In the genomic region with DNA sequence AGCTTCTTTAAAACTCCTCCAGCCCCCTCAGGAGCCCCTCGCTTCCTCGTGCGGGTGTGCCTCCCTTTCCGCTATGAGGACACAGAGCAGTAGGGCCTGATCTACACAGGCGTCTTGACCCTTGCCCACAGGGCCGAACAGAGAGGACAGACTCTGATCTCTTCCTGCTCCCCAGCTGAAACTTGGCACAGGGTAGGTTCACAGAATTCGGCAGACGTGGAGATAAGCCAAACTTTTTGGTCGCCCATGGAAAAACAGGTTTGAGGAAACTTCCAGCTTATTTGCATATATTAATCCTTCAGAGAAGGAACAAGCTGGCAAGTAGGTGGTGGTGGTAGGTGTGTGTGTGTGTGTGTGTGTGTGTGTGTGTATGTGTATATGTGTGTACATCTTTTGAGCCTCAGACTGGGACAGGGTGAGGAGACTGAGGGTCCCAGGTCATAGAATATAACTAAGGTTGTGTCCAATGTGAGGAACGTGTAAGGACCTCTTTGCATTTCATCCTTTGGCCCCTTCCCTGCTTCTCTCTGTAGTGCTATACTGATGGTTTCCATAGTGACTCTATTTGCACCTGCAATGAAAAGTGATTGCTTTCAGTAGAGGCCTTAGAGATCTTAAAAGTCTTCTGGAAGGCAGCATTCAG, we compare ENCODE assay signal across 14 mouse cellular contexts. TPM values are rescaled to one million over a fixed set of nuclear protein-coding genes. Genes with fewer than 3 reads are reported as not detected.
DNase-seq lines count a peak whose midpoint lies in the region; ATAC-seq and TF ChIP-seq lines count a peak whose summit lies in the region.
"Had no signal": no experiment of that assay in that cellular context is flagged by ENCODE, and none has a peak within 500 bp of the region (broad histone marks: within the 10 kb centered on the region; RNA-seq: fewer than 3 reads in every experiment).

No protein-coding gene starts in this region.

- H3K27ac ChIP-seq in intestine, embryonic 15.5 days = 0 out of 2 replicates have a peak overlapping the region, but pooled peaks have one; percentile 27
- H3K27ac ChIP-seq in intestine, embryonic 16.5 days (ENCODE audit: low read length) = no peak overlapping the region; the same call in 1 of the 2 replicates
- H3K27ac ChIP-seq in hindbrain, embryonic 16.5 days (ENCODE audit: low read depth, low read length) = no peak overlapping the region
- peak overlapping the region; percentile 15; the same call in 1 of the 2 replicates for H3K27ac ChIP-seq in midbrain, embryonic 14.5 days (replicated peaks; ENCODE audit: low read depth, low read length)
- H3K27ac ChIP-seq: limb, embryonic 13.5 days; neural tube, embryonic 12.5 days had no signal

- DNase-seq in brain, embryonic 14.5 days (ENCODE audit: low read depth) = peak; percentile 69
- peak; percentile 11 for DNase-seq in midbrain, embryonic 14.5 days
- DNase-seq in frontal cortex, postnatal 25 days (ENCODE audit: low spot score in 2 of 2) = no peak
- DNase-seq in cerebellum, adult 8-10 months = no peak
- no peak for DNase-seq in heart, postnatal 14 days
- DNase-seq: heart, adult 11 months had no signal

- no peak overlapping the region for H3K9ac ChIP-seq in intestine, embryonic 15.5 days
- no peak overlapping the region; the same call in 1 of the 2 replicates for H3K9ac ChIP-seq in intestine, embryonic 16.5 days (ENCODE audit: low read depth, low read length)
- no peak overlapping the region for H3K9ac ChIP-seq in hindbrain, embryonic 16.5 days (ENCODE audit: low read depth, low read length)
- H3K9ac ChIP-seq in midbrain, embryonic 14.5 days (replicated peaks; ENCODE audit: low read length) = no peak overlapping the region
- H3K9ac ChIP-seq: limb, embryonic 13.5 days; neural tube, embryonic 12.5 days had no signal

- H3K27me3 ChIP-seq in intestine, embryonic 15.5 days (replicated peaks) = no peaks in the 10 kb centered on the region
- H3K27me3 ChIP-seq in intestine, embryonic 16.5 days (replicated peaks; ENCODE audit: control insufficient read depth, insufficient read depth, low read length) = no peaks in the 10 kb centered on the region
- no peaks in the 10 kb centered on the region for H3K27me3 ChIP-seq in hindbrain, embryonic 16.5 days (replicated peaks; ENCODE audit: control insufficient read depth, insufficient read depth, low read length)
- no peaks in the 10 kb centered on the region for H3K27me3 ChIP-seq in midbrain, embryonic 14.5 days (ENCODE audit: control insufficient read depth, insufficient read depth, low read length)
- H3K27me3 ChIP-seq: limb, embryonic 13.5 days; neural tube, embryonic 12.5 days had no signal

- peaks cover 20% of the 10 kb centered on the region for H3K4me1 ChIP-seq in intestine, embryonic 15.5 days (replicated peaks)
- H3K4me1 ChIP-seq in intestine, embryonic 16.5 days (ENCODE audit: control insufficient read depth, insufficient read depth, low read length) = peaks cover 31% of the 10 kb centered on the region
- peaks cover 11% of the 10 kb centered on the region for H3K4me1 ChIP-seq in hindbrain, embryonic 16.5 days (ENCODE audit: control insufficient read depth, insufficient read depth, low read depth, low read length)
- H3K4me1 ChIP-seq in midbrain, embryonic 14.5 days (ENCODE audit: control insufficient read depth, insufficient read depth, low read length) = peaks cover 28% of the 10 kb centered on the region

- TF ChIP-seq POLR2A in brain, embryonic 14.5 days (IDR thresholded peaks at IDR 0.05; ENCODE audit: borderline replicate concordance, extremely low read depth, insufficient read depth, insufficient read length, poor library complexity, severe bottlenecking) = no peak

- no peaks in the 10 kb centered on the region for H3K36me3 ChIP-seq in intestine, embryonic 15.5 days
- no peaks in the 10 kb centered on the region for H3K36me3 ChIP-seq in intestine, embryonic 16.5 days (ENCODE audit: control insufficient read depth, insufficient read depth, low read length)
- H3K36me3 ChIP-seq in hindbrain, embryonic 16.5 days (ENCODE audit: control insufficient read depth, insufficient read depth, low read length) = no peaks in the 10 kb centered on the region
- no peaks in the 10 kb centered on the region for H3K36me3 ChIP-seq in midbrain, embryonic 14.5 days (ENCODE audit: control insufficient read depth, insufficient read depth, low read length)
- H3K36me3 ChIP-seq: limb, embryonic 13.5 days; neural tube, embryonic 12.5 days had no signal

- intact Hi-C loops in heart, postnatal 14 days (cut with DNase I) = loop anchor here (5.0 kb wide), 1 partner anchor 77 kb away; no protein-coding TSS in a partner anchor

- H3K9me3 ChIP-seq in intestine, embryonic 15.5 days = no peaks in the 10 kb centered on the region
- no peaks in the 10 kb centered on the region for H3K9me3 ChIP-seq in intestine, embryonic 16.5 days (ENCODE audit: control insufficient read depth, low read length)
- H3K9me3 ChIP-seq in hindbrain, embryonic 16.5 days (ENCODE audit: control insufficient read depth, low read length) = no peaks in the 10 kb centered on the region
- H3K9me3 ChIP-seq in midbrain, embryonic 14.5 days (ENCODE audit: control insufficient read depth, low read length) = no peaks in the 10 kb centered on the region
- H3K9me3 ChIP-seq: limb, embryonic 13.5 days; neural tube, embryonic 12.5 days had no signal

- TF ChIP-seq CTCF in brain, embryonic 14.5 days (IDR thresholded peaks at IDR 0.05; ENCODE audit: borderline replicate concordance, extremely low read depth, insufficient read depth, insufficient read length) = no peak

- H3K4me2 ChIP-seq in intestine, embryonic 15.5 days (replicated peaks) = no peak overlapping the region
- no peak overlapping the region for H3K4me2 ChIP-seq in intestine, embryonic 16.5 days (ENCODE audit: low read depth, low read length)
- H3K4me2 ChIP-seq in hindbrain, embryonic 16.5 days (ENCODE audit: low read length) = no peak overlapping the region
- no peak overlapping the region for H3K4me2 ChIP-seq in midbrain, embryonic 14.5 days (ENCODE audit: low read length)
- H3K4me2 ChIP-seq: limb, embryonic 13.5 days had no signal

- ATAC-seq in intestine, embryonic 15.5 days = peak; percentile 18; the same call in 1 of the 2 replicates
- no peak for ATAC-seq in intestine, embryonic 16.5 days
- 0 out of 2 replicates have a peak, but pooled peaks have one; percentile 49 for ATAC-seq in hindbrain, embryonic 16.5 days
- ATAC-seq in midbrain, embryonic 14.5 days (ENCODE audit: low FRiP score, low TSS enrichment) = no peak

- 54% methylated on average over 10 of the region's 10 CpGs for WGBS in intestine, embryonic 15.5 days
- WGBS in intestine, embryonic 16.5 days = 55% methylated on average over 10 of the region's 10 CpGs
- 35% methylated on average over 10 of the region's 10 CpGs for WGBS in hindbrain, embryonic 16.5 days
- WGBS in midbrain, embryonic 14.5 days = 56% methylated on average over 10 of the region's 10 CpGs

- no peak overlapping the region for H3K4me3 ChIP-seq in intestine, embryonic 15.5 days (replicated peaks)
- no peak overlapping the region for H3K4me3 ChIP-seq in intestine, embryonic 16.5 days (ENCODE audit: low read length)
- H3K4me3 ChIP-seq in hindbrain, embryonic 16.5 days (ENCODE audit: low read length) = no peak overlapping the region
- no peak overlapping the region for H3K4me3 ChIP-seq in midbrain, embryonic 14.5 days (replicated peaks; ENCODE audit: low read depth, low read length)
- H3K4me3 ChIP-seq: limb, embryonic 13.5 days; neural tube, embryonic 12.5 days had no signal

RNA-seq across cellular contexts. Expression of gene Kcnk5, which starts 43.1 kb away (rescaled TPM):
- polyA plus RNA-seq in intestine, embryonic 15.5 days (2015; fragmentation: Nextera tagmentation; extraction: Ambion mirVana) = 9.5 TPM in 2 replicates
- 10.7 and 10.9 TPM in 2 replicates for polyA plus RNA-seq in intestine, embryonic 16.5 days (2015; fragmentation: Nextera tagmentation; extraction: Ambion mirVana)
- 1.5 and 2.5 TPM in 2 replicates for polyA plus RNA-seq in brain, embryonic 14.5 days (2012; rRNA removed)
- 1.4 and 1.7 TPM in 2 replicates for polyA plus RNA-seq in hindbrain, embryonic 16.5 days (2015; fragmentation: Nextera tagmentation; extraction: Ambion mirVana)
- 0.43 and 0.88 TPM in 2 replicates for polyA plus RNA-seq in midbrain, embryonic 14.5 days (2014; fragmentation: Nextera tagmentation; extraction: Ambion mirVana)
- total RNA-seq in heart, postnatal 14 days (2021) = under 1 TPM; 0.88 to 0.98 TPM

RNA-seq across cellular contexts. Expression of gene Kcnk16, which starts 44.3 kb away (rescaled TPM):
- 6.0 and 11.0 TPM in 2 replicates for polyA plus RNA-seq in intestine, embryonic 15.5 days (2015; fragmentation: Nextera tagmentation; extraction: Ambion mirVana)
- 5.6 and 5.7 TPM in 2 replicates for polyA plus RNA-seq in intestine, embryonic 16.5 days (2015; fragmentation: Nextera tagmentation; extraction: Ambion mirVana)
- 0.05 TPM in 1 of 2 replicates, not detected in the other for polyA plus RNA-seq in brain, embryonic 14.5 days (2012; rRNA removed)
- polyA plus RNA-seq in hindbrain, embryonic 16.5 days (2015; fragmentation: Nextera tagmentation; extraction: Ambion mirVana) = 0.09 TPM in 1 of 2 replicates, not detected in the other
- not detected in 2 replicates for polyA plus RNA-seq in midbrain, embryonic 14.5 days (2014; fragmentation: Nextera tagmentation; extraction: Ambion mirVana)
- not detected for total RNA-seq in heart, postnatal 14 days (2021)
- total RNA-seq: adrenal gland, adult 18-20 months; hematopoietic stem cell, adult 5-6 weeks; layer of hippocampus, postnatal 14 days had no signal
- polyA plus RNA-seq: limb, embryonic 13.5 days; neural tube, embryonic 12.5 days had no signal

Comparison
In these comparisons a context has a peak if more than half of its experiments do, and no peak if none do; other contexts are left out.
1. ATAC-seq: peak in intestine, embryonic 15.5 days (single experiment) and hindbrain, embryonic 16.5 days (single experiment); none in intestine, embryonic 16.5 days (single experiment) and midbrain, embryonic 14.5 days (single experiment).
2. H3K27ac ChIP-seq: peak in intestine, embryonic 15.5 days (single experiment) and midbrain, embryonic 14.5 days (single experiment); none in intestine, embryonic 16.5 days (single experiment) and hindbrain, embryonic 16.5 days (single experiment).
3. DNase-seq: peak in brain, embryonic 14.5 days (single experiment) and midbrain, embryonic 14.5 days (single experiment); none in frontal cortex, postnatal 25 days (0 of 2), cerebellum, adult 8-10 months (single experiment) and heart, postnatal 14 days (0 of 2).